Mouse (Mus musculus): ENCODE data around the gene Rbbp8nl.

The Rbbp8nl gene

DNA sequence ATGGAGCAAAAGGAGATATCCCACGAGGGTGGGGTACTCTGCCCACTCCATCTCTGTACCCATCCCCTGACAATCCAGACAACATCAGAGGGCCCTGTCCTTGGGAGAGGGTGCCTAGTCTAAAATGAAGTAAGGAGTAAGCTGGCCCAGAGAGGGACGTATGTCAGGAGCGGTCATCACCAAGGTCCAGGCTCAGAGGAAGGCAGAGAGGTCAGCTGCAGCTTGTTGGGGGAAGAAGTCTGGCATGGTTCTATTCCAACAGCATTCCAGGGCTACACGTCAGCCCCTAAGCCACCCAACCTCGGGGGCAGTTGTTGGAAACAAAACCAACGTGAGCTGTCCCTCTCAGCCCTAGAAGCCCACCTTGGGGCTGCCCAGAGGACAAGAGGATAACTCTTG, 61.6 kb downstream of the Rbbp8nl start:
- DNase-seq (ENCODE audit: low read depth), result no peak

Measured in fibroblast of lung, adult 2 months (primary cell).